Mouse (Mus musculus) heart, embryonic 10.5 days (tissue): ENCODE data around the gene Chac1. TPM values are rescaled to one million over a fixed set of nuclear protein-coding genes. Genes with fewer than 3 reads are reported as not detected.

ENCODE experiments used
- polyA plus RNA-seq: library from polyadenylated mRNA; unstranded; fragments of >200 nt; fragmentation: Nextera tagmentation; extraction: Ambion mirVana; gene quantifications from 2 replicates; pipeline ENCODE4 v1.2.1, GENCODE M21; 2016

The Chac1 gene
- polyA plus RNA-seq, 1 experiment from 2014 or later, result 0.69 TPM

Other genes with a start within 250 kb of the Chac1 start
- 45.1 and 54.8 TPM in 2 replicates for gene Rad51, start 238.4 kb upstream of the Chac1 start, polyA plus RNA-seq
- gene Rmdn3, start 194.2 kb upstream of the Chac1 start, polyA plus RNA-seq, result 36.4 and 43.8 TPM in 2 replicates
- 7.4 and 9.1 TPM in 2 replicates for gene Gchfr, start 183.5 kb upstream of the Chac1 start, polyA plus RNA-seq
- 0.48 and 0.71 TPM in 2 replicates for gene Gm14137, start 176.7 kb upstream of the Chac1 start, polyA plus RNA-seq
- 46.4 and 50.4 TPM in 2 replicates for gene Zfyve19, start 142.6 kb upstream of the Chac1 start, polyA plus RNA-seq
- 14.8 and 19.5 TPM in 2 replicates for gene Dnajc17, start 142.4 kb upstream of the Chac1 start, polyA plus RNA-seq
- 0.18 TPM in 1 of 2 replicates, not detected in the other for gene Ppp1r14d, start 121.3 kb upstream of the Chac1 start, polyA plus RNA-seq
- 2.6 and 8.8 TPM in 2 replicates for gene Spint1, start 113.9 kb upstream of the Chac1 start, polyA plus RNA-seq
- gene Rhov, start 80.0 kb upstream of the Chac1 start, polyA plus RNA-seq, result 0.39 TPM in 1 of 2 replicates, not detected in the other
- gene Vps18, start 62.5 kb upstream of the Chac1 start, polyA plus RNA-seq, result 17.4 and 18.6 TPM in 2 replicates
- 6.0 and 7.5 TPM in 2 replicates for gene Dll4, start 25.4 kb upstream of the Chac1 start, polyA plus RNA-seq
- 2.7 and 3.4 TPM in 2 replicates for gene Ino80, start 126.5 kb downstream of the Chac1 start, polyA plus RNA-seq
- gene Exd1, start 196.4 kb downstream of the Chac1 start, polyA plus RNA-seq, result 0.31 and 0.34 TPM in 2 replicates
- gene Chp1, start 196.5 kb downstream of the Chac1 start, polyA plus RNA-seq, result 42.4 and 47.4 TPM in 2 replicates